18 mouse cellular contexts compared by ENCODE assay signal in genomic region chr6:114174052-114174397, GRCm38 (mm10). TPM values are rescaled to one million over a fixed set of nuclear protein-coding genes. Genes with fewer than 3 reads are reported as not detected.
DNase-seq lines count a peak whose midpoint lies in the region; ATAC-seq and TF ChIP-seq lines count a peak whose summit lies in the region.
"Had no signal": no experiment of that assay in that cellular context is flagged by ENCODE, and none has a peak within 500 bp of the region (broad histone marks: within the 10 kb centered on the region; RNA-seq: fewer than 3 reads in every experiment).

No protein-coding gene starts in this region.

- H3K4me2 ChIP-seq in hindbrain, embryonic 13.5 days: peak overlapping the region; percentile 42
- H3K4me2 ChIP-seq in midbrain, embryonic 16.5 days (ENCODE audit: low read length): peak overlapping the region; percentile 34
- H3K4me2 ChIP-seq in intestine, postnatal 0 days (replicated peaks; ENCODE audit: low read depth): no peak overlapping the region
- H3K4me2 ChIP-seq: embryonic facial prominence, embryonic 13.5 days; liver, embryonic 15.5 days had no signal

- DNase-seq in embryo, embryonic 10 days (ENCODE audit: low spot score): peak; percentile 7
- no peak for DNase-seq in forebrain, embryonic 10.5 days (ENCODE audit: extremely low spot score, low spot score)
- DNase-seq in thymus, postnatal 4 days: no peak
- no peak for DNase-seq in T-cell, adult 2 months (ENCODE audit: low spot score)
- DNase-seq: cerebellum, adult 2 months; heart, adult 11 months; layer of hippocampus, adult 9-11 months; lung, postnatal 4 days; spleen, adult 18-20 months had no signal

- peak overlapping the region; percentile 56; the same call in 1 of the 2 replicates for H3K27ac ChIP-seq in forebrain, embryonic 10.5 days
- H3K27ac ChIP-seq in hindbrain, embryonic 13.5 days: peak overlapping the region; percentile 41
- peak overlapping the region; percentile 19 for H3K27ac ChIP-seq in midbrain, embryonic 16.5 days (ENCODE audit: low read length)
- H3K27ac ChIP-seq in intestine, postnatal 0 days (ENCODE audit: low read depth, low read length): no peak overlapping the region
- H3K27ac ChIP-seq: embryonic facial prominence, embryonic 13.5 days; limb, embryonic 10.5 days; liver, embryonic 15.5 days; stomach, postnatal 0 days had no signal

- no peaks in the 10 kb centered on the region for H3K36me3 ChIP-seq in forebrain, embryonic 10.5 days (replicated peaks)
- no peaks in the 10 kb centered on the region for H3K36me3 ChIP-seq in hindbrain, embryonic 13.5 days
- H3K36me3 ChIP-seq in midbrain, embryonic 16.5 days (ENCODE audit: control insufficient read depth, insufficient read depth, low read length): no peaks in the 10 kb centered on the region
- no peaks in the 10 kb centered on the region for H3K36me3 ChIP-seq in intestine, postnatal 0 days (ENCODE audit: control insufficient read depth, insufficient read depth)
- H3K36me3 ChIP-seq: embryonic facial prominence, embryonic 13.5 days; limb, embryonic 10.5 days; liver, embryonic 15.5 days had no signal

- H3K9me3 ChIP-seq in forebrain, embryonic 10.5 days: no peaks in the 10 kb centered on the region
- H3K9me3 ChIP-seq in hindbrain, embryonic 13.5 days: no peaks in the 10 kb centered on the region
- H3K9me3 ChIP-seq in midbrain, embryonic 16.5 days (replicated peaks; ENCODE audit: control insufficient read depth, low read length, poor library complexity, severe bottlenecking): no peaks in the 10 kb centered on the region
- H3K9me3 ChIP-seq in intestine, postnatal 0 days (ENCODE audit: control insufficient read depth): no peaks in the 10 kb centered on the region
- H3K9me3 ChIP-seq: embryonic facial prominence, embryonic 13.5 days; limb, embryonic 10.5 days; liver, embryonic 15.5 days had no signal

- H3K4me3 ChIP-seq in forebrain, embryonic 10.5 days: peak overlapping the region; percentile 34
- H3K4me3 ChIP-seq in hindbrain, embryonic 13.5 days: no peak overlapping the region
- H3K4me3 ChIP-seq in midbrain, embryonic 16.5 days (ENCODE audit: low read depth, low read length): no peak overlapping the region
- H3K4me3 ChIP-seq in intestine, postnatal 0 days (ENCODE audit: low read depth, low read length): no peak overlapping the region
- H3K4me3 ChIP-seq: embryonic facial prominence, embryonic 13.5 days; limb, embryonic 10.5 days; liver, embryonic 15.5 days had no signal

- no peak for ATAC-seq in hindbrain, embryonic 13.5 days (ENCODE audit: low FRiP score)
- ATAC-seq in midbrain, embryonic 16.5 days: peak; percentile 62; the same call in 1 of the 2 replicates
- ATAC-seq in intestine, postnatal 0 days: no peak
- ATAC-seq: intestine, embryonic 16.5 days had no signal

- whole genome bisulfite sequencing in forebrain, embryonic 10.5 days: 2% methylated on average over 8 of the region's 8 CpGs
- 1% methylated on average over 8 of the region's 8 CpGs for WGBS in hindbrain, embryonic 13.5 days
- 2% methylated on average over 8 of the region's 8 CpGs for WGBS in midbrain, embryonic 16.5 days
- 13% methylated on average over 8 of the region's 8 CpGs for WGBS in intestine, postnatal 0 days

- H3K27me3 ChIP-seq in forebrain, embryonic 10.5 days (ENCODE audit: poor library complexity, severe bottlenecking): peaks cover 79% of the 10 kb centered on the region
- peaks cover 67% of the 10 kb centered on the region for H3K27me3 ChIP-seq in hindbrain, embryonic 13.5 days
- H3K27me3 ChIP-seq in midbrain, embryonic 16.5 days (ENCODE audit: control insufficient read depth, insufficient read depth, low read depth, low read length): peaks cover 41% of the 10 kb centered on the region
- H3K27me3 ChIP-seq in intestine, postnatal 0 days (replicated peaks; ENCODE audit: control insufficient read depth, insufficient read depth, low read length): no peaks in the 10 kb centered on the region

- H3K4me1 ChIP-seq in forebrain, embryonic 10.5 days: peaks cover 22% of the 10 kb centered on the region
- peaks cover 20% of the 10 kb centered on the region for H3K4me1 ChIP-seq in hindbrain, embryonic 13.5 days (replicated peaks)
- peaks cover 13% of the 10 kb centered on the region for H3K4me1 ChIP-seq in midbrain, embryonic 16.5 days (ENCODE audit: control insufficient read depth, insufficient read depth, low read length)
- no peaks in the 10 kb centered on the region for H3K4me1 ChIP-seq in intestine, postnatal 0 days (replicated peaks; ENCODE audit: control insufficient read depth, insufficient read depth, low read length)
- H3K4me1 ChIP-seq: embryonic facial prominence, embryonic 13.5 days; limb, embryonic 10.5 days; liver, embryonic 15.5 days had no signal

- TF ChIP-seq CTCF in intestine, postnatal 0 days (IDR thresholded peaks at IDR 0.05; ENCODE audit: low read depth): no peak

- H3K9ac ChIP-seq in hindbrain, embryonic 13.5 days: 0 out of 2 replicates have a peak overlapping the region, but pooled peaks have one; percentile 26
- 0 out of 2 replicates have a peak overlapping the region, but pooled peaks have one; percentile 25 for H3K9ac ChIP-seq in midbrain, embryonic 16.5 days (ENCODE audit: low read depth, low read length)
- no peak overlapping the region for H3K9ac ChIP-seq in intestine, postnatal 0 days (ENCODE audit: low read depth, low read length)
- H3K9ac ChIP-seq: embryonic facial prominence, embryonic 13.5 days; liver, embryonic 15.5 days had no signal

RNA-seq across cellular contexts. Expression of gene Slc6a11, which starts 43.0 kb away (rescaled TPM):
- 0.60 and 0.72 TPM in 2 replicates for polyA plus RNA-seq in forebrain, embryonic 10.5 days (2016; fragmentation: Nextera tagmentation; extraction: Ambion mirVana)
- 19.9 and 22.0 TPM in 2 replicates for polyA plus RNA-seq in hindbrain, embryonic 13.5 days (2015; fragmentation: Nextera tagmentation; extraction: Ambion mirVana)
- 38.3 and 63.7 TPM in 2 replicates for polyA plus RNA-seq in midbrain, embryonic 16.5 days (2015; fragmentation: Nextera tagmentation; extraction: Ambion mirVana)
- polyA plus RNA-seq in intestine, postnatal 0 days (2015; fragmentation: Nextera tagmentation; extraction: Ambion mirVana): 0.04 TPM in 1 of 2 replicates, not detected in the other
- polyA plus RNA-seq: heart, embryonic 16.5 days; limb, embryonic 10.5 days had no signal

Comparison
In these comparisons a context has a peak if more than half of its experiments do, and no peak if none do; other contexts are left out.
1. RNA of gene Slc6a11, which starts 43.0 kb away (polyA plus RNA-seq): 38.3 to 63.7 TPM in midbrain, embryonic 16.5 days and 19.9 to 22.0 TPM in hindbrain, embryonic 13.5 days; 0.60 to 0.72 TPM in forebrain, embryonic 10.5 days and 0.04 TPM in intestine, postnatal 0 days; every median in the first group is over 10 times any median in the second.